Mouse (Mus musculus) G1E (cell line): ENCODE measurements at regions not wholly inside any gene's neighbourhood (a gene's known extent, or its start where the extent isn't known, plus 50 kb on each side); places are given as distances from the start of the nearest gene placed in this dataset.

Source experiments
- CTCF ChIP-seq: IDR thresholded peaks from 2 replicates; pipeline ENCODE4 v1.5.1; 2012; ENCODE audit warnings: low read depth, low read length, inconsistent platforms, mixed read lengths
- GATA1 ChIP-seq: IDR thresholded peaks from 2 replicates; pipeline ENCODE4 v1.6.1; 2012; ENCODE audit warnings: borderline replicate concordance, low read length, inconsistent platforms, mixed read lengths
- GATA2 ChIP-seq: IDR thresholded peaks from 2 replicates; pipeline ENCODE4 v1.6.1; 2012; ENCODE audit warnings: low read depth, low read length, inconsistent platforms, borderline replicate concordance
- TAL1 ChIP-seq: conservative IDR thresholded peaks from 2 replicates; pipeline ENCODE4 v1.6.1; 2012; ENCODE audit warnings: low read depth, low read length, inconsistent platforms, mixed read lengths

GRCm38 (mm10) chr7:69062994-69063393, 314.0 kb upstream of the Arrdc4 start:
- no peak for TF ChIP-seq CTCF
- TF ChIP-seq GATA1: no peak
- TF ChIP-seq GATA2: no peak
- TF ChIP-seq TAL1: no peak
